Mouse (Mus musculus): ENCODE measurements around the gene Actl6b.

DNA sequence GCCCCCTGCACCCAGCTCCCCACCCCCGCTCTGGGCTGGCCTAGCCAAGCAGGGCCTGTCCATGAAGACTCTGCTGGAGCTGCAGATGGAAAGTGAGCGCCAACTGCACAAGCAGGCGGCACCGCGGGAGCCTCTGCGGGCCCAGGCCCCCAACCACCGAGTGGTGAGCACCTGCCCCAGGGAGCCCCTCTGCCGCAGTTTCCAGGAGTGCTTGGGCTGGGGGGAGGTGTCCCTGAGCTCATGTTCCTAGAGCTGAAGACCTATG, 29.1 kb upstream of the Actl6b start:
- TF ChIP-seq CTCF (IDR thresholded peaks at IDR 0.05; ENCODE audit: low read depth) (no peak), EP300 (IDR thresholded peaks at IDR 0.05; ENCODE audit: low read depth) (no peak)
